Mouse (Mus musculus) midbrain, embryonic 14.5 days (tissue): ENCODE results near the gene Fam120b. TPM values are rescaled to one million over a fixed set of nuclear protein-coding genes. Genes with fewer than 3 reads are reported as not detected.

Experiments
- ATAC-seq: fragments of 200-750 bp; cut with Nextera tagmentation; 2 replicates; pipeline ENCODE4 v1.8.0; 2017; ENCODE audit warnings: moderate number of reproducible peaks, moderate library complexity; ENCODE audit not compliant: low FRiP score, low TSS enrichment
- DNase-seq: peaks from one replicate; pipeline ENCODE4 v3.0.0-alpha.2; 2015
- H3K27ac ChIP-seq: fragments of 300-500 bp; sonication (generic); replicated peaks from 2 replicates; pipeline ENCODE4 v1.5.1; 2014; ENCODE audit warnings: mild to moderate bottlenecking, low read depth, low read length, moderate library complexity
- H3K27me3 ChIP-seq: fragments of 300-500 bp; sonication (generic); 2 replicates; pipeline ENCODE4 v1.6.1; 2014; ENCODE audit warnings: low read length, control low read depth, mixed read lengths; ENCODE audit not compliant: control insufficient read depth, insufficient read depth
- H3K36me3 ChIP-seq: fragments of 300-500 bp; sonication (generic); 2 replicates; pipeline ENCODE4 v1.6.1; 2014; ENCODE audit warnings: low read length, control low read depth; ENCODE audit not compliant: control insufficient read depth, insufficient read depth
- H3K4me1 ChIP-seq: fragments of 300-500 bp; sonication (generic); 2 replicates; pipeline ENCODE4 v1.6.1; 2014; ENCODE audit warnings: mild to moderate bottlenecking, antibody characterized with exemption, low read length, control low read depth; ENCODE audit not compliant: control insufficient read depth, insufficient read depth
- H3K4me2 ChIP-seq: fragments of 300-500 bp; sonication (generic); 2 replicates; pipeline ENCODE4 v1.6.1; 2014; ENCODE audit warnings: mild to moderate bottlenecking, low read length, moderate library complexity
- H3K4me3 ChIP-seq: fragments of 300-500 bp; sonication (generic); replicated peaks from 2 replicates; pipeline ENCODE4 v1.5.1; 2014; ENCODE audit warnings: low read depth, low read length
- H3K9ac ChIP-seq: fragments of 300-500 bp; sonication (generic); replicated peaks from 2 replicates; pipeline ENCODE4 v1.6.1; 2014; ENCODE audit warnings: mild to moderate bottlenecking, low read length, moderate library complexity
- H3K9me3 ChIP-seq: fragments of 300-500 bp; sonication (generic); 2 replicates; pipeline ENCODE4 v1.6.1; 2016; ENCODE audit warnings: low read length, control low read depth, mixed read lengths; ENCODE audit not compliant: control insufficient read depth
- WGBS: fragments of 180-500 bp; shearing (Covaris S2); extraction: QIAGEN DNeasy Blood & Tissue Kit; methylation state at CpG from one replicate; pipeline ENCODE4 v1.1.7; 2014; 5-methylcytosine and 5-hydroxymethylcytosine counted together
- polyA plus RNA-seq: library from polyadenylated mRNA; unstranded; fragments of >200 nt; fragmentation: Nextera tagmentation; extraction: Ambion mirVana; gene quantifications from 2 replicates; pipeline ENCODE4 v1.2.1, GENCODE M21; 2014

Fam120b gene
- polyA plus RNA-seq, 1 experiment from 2014 or later, result 49.1 TPM

DNA sequence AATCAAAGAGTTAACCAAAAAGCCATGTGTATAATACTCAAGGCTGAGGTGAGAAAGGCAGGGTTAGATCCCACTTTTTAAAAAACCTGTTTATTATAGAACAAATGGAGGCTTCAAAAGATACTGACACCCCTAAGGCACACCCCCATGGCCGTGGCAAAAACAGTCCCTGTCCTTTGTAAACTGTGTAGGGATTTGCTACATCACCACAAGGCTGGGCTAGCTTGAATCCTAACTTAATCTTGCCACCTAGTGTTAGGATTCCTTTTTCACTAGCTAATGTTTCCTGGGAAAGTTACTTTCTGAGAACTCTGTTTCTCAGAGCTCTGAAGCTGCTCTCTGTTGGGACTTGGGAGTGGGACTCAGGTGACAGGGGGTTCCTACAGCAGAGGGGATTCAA is 18.1 kb upstream of the Fam120b start:
- WGBS, result 0% methylated on average over 1 of the region's 1 CpGs
- H3K36me3 ChIP-seq, result peaks cover 7% of the 10 kb centered on the region; the same call in 1 of the 2 replicates
- H3K9ac ChIP-seq, result no peak overlapping the region
- peak overlapping the region; percentile 99 for H3K27ac ChIP-seq
- DNase-seq, result peak; percentile 84
- peaks cover 53% of the 10 kb centered on the region for H3K4me1 ChIP-seq
- no peaks in the 10 kb centered on the region for H3K9me3 ChIP-seq
- peak overlapping the region; percentile 96 for H3K4me2 ChIP-seq
- H3K4me3 ChIP-seq, result 0 out of 2 replicates have a peak overlapping the region, but pooled peaks have one; percentile 84
- no peak for ATAC-seq
- H3K27me3 ChIP-seq, result no peaks in the 10 kb centered on the region

- H3K36me3 ChIP-seq, result peaks cover under 1% of the 10 kb centered on the region; the same call in 1 of the 2 replicates
- H3K9me3 ChIP-seq, result no peaks in the 10 kb centered on the region
- peak; percentile 68 for DNase-seq
- H3K27ac ChIP-seq, result no peak overlapping the region
- H3K9ac ChIP-seq, result no peak overlapping the region
- no peak for ATAC-seq
- WGBS, result under 1% methylated on average over 15 of the region's 15 CpGs
- H3K27me3 ChIP-seq, result no peaks in the 10 kb centered on the region
- peaks cover 46% of the 10 kb centered on the region for H3K4me1 ChIP-seq
- H3K4me2 ChIP-seq, result peak overlapping the region; percentile 1
- no peak overlapping the region for H3K4me3 ChIP-seq
These were observed 17.4 kb upstream of the Fam120b start for GRCm38 (mm10) chr17:15378413-15379109.

- ATAC-seq, result no peak
- no peak for DNase-seq
- Histone ChIP-seq H3K27ac (no peak overlapping the region), H3K4me2 (peak overlapping the region; percentile 81), H3K4me1 (peaks cover 34% of the 10 kb centered on the region), H3K36me3 (no peaks in the 10 kb centered on the region), H3K4me3 (peak overlapping the region; percentile 39), H3K9ac (peak overlapping the region; percentile 43), H3K9me3 (no peaks in the 10 kb centered on the region), H3K27me3 (no peaks in the 10 kb centered on the region)
- 7% methylated on average over 17 of the region's 17 CpGs for WGBS
These were observed 16.1 kb upstream of the Fam120b start for GRCm38 (mm10) chr17:15379741-15380526.

GRCm38 (mm10) chr17:15380641-15381051 is 15.4 kb upstream of the Fam120b start:
- ATAC-seq (peak; percentile 54), DNase-seq (peak; percentile 84)
- Histone ChIP-seq H3K4me1 (peaks cover 34% of the 10 kb centered on the region), H3K9me3 (no peaks in the 10 kb centered on the region), H3K9ac (peak overlapping the region; percentile 43), H3K27ac (peak overlapping the region; percentile 15), H3K27me3 (no peaks in the 10 kb centered on the region), H3K4me3 (peak overlapping the region; percentile 39), H3K4me2 (peak overlapping the region; percentile 81), H3K36me3 (no peaks in the 10 kb centered on the region)
- WGBS, result under 1% methylated on average over 27 of the region's 27 CpGs

- peak overlapping the region; percentile 43 for H3K9ac ChIP-seq
- peaks cover 34% of the 10 kb centered on the region for H3K4me1 ChIP-seq
- H3K4me3 ChIP-seq, result peak overlapping the region; percentile 39
- no peaks in the 10 kb centered on the region for H3K9me3 ChIP-seq
- 2% methylated on average over 22 of the region's 22 CpGs for WGBS
- H3K27me3 ChIP-seq, result no peaks in the 10 kb centered on the region
- peak overlapping the region; percentile 81 for H3K4me2 ChIP-seq
- peak; percentile 68 for DNase-seq
- peak; percentile 51; the same call in 1 of the 2 replicates for ATAC-seq
- H3K27ac ChIP-seq, result peak overlapping the region; percentile 15
- H3K36me3 ChIP-seq, result no peaks in the 10 kb centered on the region
These were observed 14.7 kb upstream of the Fam120b start for GRCm38 (mm10) chr17:15381092-15381860.

DNA sequence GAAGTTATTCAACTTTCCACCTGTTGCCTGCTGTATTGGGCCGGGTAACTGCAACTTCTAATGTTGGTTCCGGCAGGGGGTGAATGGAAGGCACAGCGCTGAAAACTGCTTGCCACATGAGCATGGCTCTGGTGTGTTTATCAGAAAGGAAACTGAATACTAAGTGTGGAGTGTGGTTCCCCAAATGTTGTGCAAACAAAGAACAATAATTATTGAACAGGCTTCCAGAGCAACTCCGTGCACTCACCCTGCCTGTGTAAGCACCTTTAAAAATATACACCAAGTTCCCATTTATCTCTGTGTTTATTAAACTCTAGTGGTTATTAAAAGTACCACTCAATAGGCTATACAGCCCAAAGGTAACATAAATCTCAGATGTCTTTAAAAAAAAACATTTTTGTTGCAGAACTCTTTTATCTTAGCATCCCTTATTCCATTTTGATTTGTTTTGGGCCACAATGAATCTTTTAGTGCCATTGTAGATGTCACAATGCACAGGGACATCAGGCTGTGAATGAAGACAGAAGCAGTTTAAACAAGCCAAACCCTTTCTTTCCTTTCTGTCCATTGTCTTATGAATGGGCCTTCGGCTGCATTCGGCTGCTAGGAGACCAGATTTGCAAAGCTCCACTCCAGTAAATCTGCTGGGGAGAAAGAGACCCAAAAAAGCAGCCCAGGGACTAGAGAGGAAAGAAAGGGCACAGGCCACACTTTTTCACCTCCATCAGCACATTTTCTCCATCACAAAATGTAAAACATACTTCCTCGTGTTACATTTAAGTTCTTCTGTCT is 13.9 kb upstream of the Fam120b start:
- Histone ChIP-seq H3K4me3 (no peak overlapping the region), H3K4me2 (no peak overlapping the region; the same call in 1 of the 2 replicates), H3K36me3 (no peaks in the 10 kb centered on the region), H3K4me1 (peaks cover 34% of the 10 kb centered on the region), H3K9ac (no peak overlapping the region), H3K9me3 (no peaks in the 10 kb centered on the region), H3K27me3 (no peaks in the 10 kb centered on the region), H3K27ac (no peak overlapping the region)
- DNase-seq (peak; percentile 37), ATAC-seq (no peak)
- WGBS, result 5% methylated on average over 7 of the region's 7 CpGs

DNA sequence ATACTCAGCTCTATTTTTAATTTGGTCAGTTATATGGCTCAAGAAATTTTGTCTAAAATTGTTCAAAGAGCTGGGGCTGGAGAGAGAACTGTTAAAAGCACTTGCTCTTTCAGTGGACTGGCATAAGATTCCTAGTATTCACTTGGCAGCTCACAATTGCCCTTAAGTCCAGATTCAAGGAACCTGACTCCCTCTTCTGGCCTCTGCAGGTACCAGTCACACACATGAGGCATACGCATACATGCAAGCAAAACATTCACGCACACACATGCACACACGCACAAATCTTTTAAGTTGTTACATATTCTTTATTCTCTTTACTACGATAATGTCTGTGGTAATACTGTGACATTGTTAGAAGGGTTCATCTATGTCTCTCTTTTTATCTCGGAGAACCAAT is 12.6 kb upstream of the Fam120b start:
- ATAC-seq, result no peak
- H3K9ac ChIP-seq, result no peak overlapping the region
- no peaks in the 10 kb centered on the region for H3K36me3 ChIP-seq
- H3K27me3 ChIP-seq, result no peaks in the 10 kb centered on the region
- no peak overlapping the region for H3K4me3 ChIP-seq
- H3K27ac ChIP-seq, result no peak overlapping the region
- DNase-seq, result no peak
- H3K9me3 ChIP-seq, result no peaks in the 10 kb centered on the region
- WGBS, result over 99% methylated on average over 5 of the region's 5 CpGs
- H3K4me2 ChIP-seq, result no peak overlapping the region
- H3K4me1 ChIP-seq, result peaks cover 26% of the 10 kb centered on the region

DNA sequence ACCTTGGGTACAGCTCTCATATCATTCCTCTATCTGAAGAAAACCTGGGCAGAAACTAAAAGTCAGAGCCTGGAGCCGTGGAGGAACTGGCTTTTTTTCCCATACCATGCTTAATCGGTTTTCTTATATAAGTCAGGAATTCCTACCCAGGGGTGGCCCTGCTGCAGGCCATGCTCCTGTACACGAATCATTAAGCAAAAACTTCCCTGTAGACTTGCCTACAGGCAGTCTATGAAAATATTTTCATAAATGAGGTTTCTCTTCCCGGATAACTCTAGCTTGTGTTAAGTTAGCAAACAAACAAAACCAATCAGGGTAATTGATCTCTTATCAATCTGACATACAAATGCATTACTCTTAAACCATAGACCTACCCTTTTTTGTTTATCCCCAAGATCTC is 7.1 kb upstream of the Fam120b start:
- 77% methylated on average over 4 of the region's 4 CpGs for WGBS
- Histone ChIP-seq H3K4me1 (no peaks in the 10 kb centered on the region), H3K4me2 (no peak overlapping the region), H3K9me3 (no peaks in the 10 kb centered on the region), H3K36me3 (no peaks in the 10 kb centered on the region), H3K27me3 (no peaks in the 10 kb centered on the region), H3K9ac (no peak overlapping the region), H3K4me3 (no peak overlapping the region), H3K27ac (no peak overlapping the region)
- DNase-seq (no peak), ATAC-seq (no peak)
